Mouse (Mus musculus): ENCODE measurements around the gene Astn2. TPM values are rescaled to one million over a fixed set of nuclear protein-coding genes. Genes with fewer than 3 reads are reported as not detected.

Gene Astn2
- polyA plus RNA-seq, 2 experiments from 2014 or later = not detected

GRCm38 (mm10) chr4:66310315-66311020 is 93.9 kb downstream of the Astn2 start:
- no peak for ATAC-seq

GRCm38 (mm10) chr4:66306377-66306776 is 98.0 kb downstream of the Astn2 start:
- ATAC-seq = no peak

- no peak for ATAC-seq
Observed at GRCm38 (mm10) chr4:66302686-66303310, 101.6 kb downstream of the Astn2 start.

- no peak for ATAC-seq
Observed at GRCm38 (mm10) chr4:66285034-66285433, 119.4 kb downstream of the Astn2 start.

- no peak for ATAC-seq
Observed at GRCm38 (mm10) chr4:66276096-66276495, 128.3 kb downstream of the Astn2 start.

GRCm38 (mm10) chr4:66271550-66272117 is 132.8 kb downstream of the Astn2 start:
- no peak for ATAC-seq

- ATAC-seq = no peak
Observed at GRCm38 (mm10) chr4:66264031-66264430, 140.4 kb downstream of the Astn2 start.

- ATAC-seq = no peak
Observed at GRCm38 (mm10) chr4:66261276-66261675, 143.1 kb downstream of the Astn2 start.

GRCm38 (mm10) chr4:66258905-66259304 is 145.5 kb downstream of the Astn2 start:
- no peak for ATAC-seq

- no peak for ATAC-seq
Observed at GRCm38 (mm10) chr4:66254695-66255492, 149.5 kb downstream of the Astn2 start.

- ATAC-seq = no peak
Observed at GRCm38 (mm10) chr4:66248521-66248920, 155.9 kb downstream of the Astn2 start.

GRCm38 (mm10) chr4:66242683-66243082 is 161.7 kb downstream of the Astn2 start:
- ATAC-seq = no peak

GRCm38 (mm10) chr4:66232799-66233198 is 171.6 kb downstream of the Astn2 start:
- ATAC-seq = no peak

GRCm38 (mm10) chr4:66232350-66232749 is 172.1 kb downstream of the Astn2 start:
- ATAC-seq = no peak

- ATAC-seq = no peak
Observed at GRCm38 (mm10) chr4:66230735-66231134, 173.7 kb downstream of the Astn2 start.

- no peak for ATAC-seq
Observed at GRCm38 (mm10) chr4:66222602-66223317, 181.7 kb downstream of the Astn2 start.

GRCm38 (mm10) chr4:66215170-66215618 is 189.2 kb downstream of the Astn2 start:
- no peak for ATAC-seq

GRCm38 (mm10) chr4:66189636-66190035 is 214.8 kb downstream of the Astn2 start:
- ATAC-seq = no peak

GRCm38 (mm10) chr4:66175887-66176533 is 228.4 kb downstream of the Astn2 start:
- no peak for ATAC-seq

- ATAC-seq = no peak
Observed at GRCm38 (mm10) chr4:66171583-66171982, 232.8 kb downstream of the Astn2 start.

GRCm38 (mm10) chr4:66170787-66171186 is 233.6 kb downstream of the Astn2 start:
- no peak for ATAC-seq

GRCm38 (mm10) chr4:66169485-66169884 is 234.9 kb downstream of the Astn2 start:
- ATAC-seq = no peak

Measured in activated CD4-positive, CD25-positive, alpha-beta regulatory T cell, adult 4 months (primary cell).